ENCODE assay signal across 9 mouse cellular contexts in the genomic region with DNA sequence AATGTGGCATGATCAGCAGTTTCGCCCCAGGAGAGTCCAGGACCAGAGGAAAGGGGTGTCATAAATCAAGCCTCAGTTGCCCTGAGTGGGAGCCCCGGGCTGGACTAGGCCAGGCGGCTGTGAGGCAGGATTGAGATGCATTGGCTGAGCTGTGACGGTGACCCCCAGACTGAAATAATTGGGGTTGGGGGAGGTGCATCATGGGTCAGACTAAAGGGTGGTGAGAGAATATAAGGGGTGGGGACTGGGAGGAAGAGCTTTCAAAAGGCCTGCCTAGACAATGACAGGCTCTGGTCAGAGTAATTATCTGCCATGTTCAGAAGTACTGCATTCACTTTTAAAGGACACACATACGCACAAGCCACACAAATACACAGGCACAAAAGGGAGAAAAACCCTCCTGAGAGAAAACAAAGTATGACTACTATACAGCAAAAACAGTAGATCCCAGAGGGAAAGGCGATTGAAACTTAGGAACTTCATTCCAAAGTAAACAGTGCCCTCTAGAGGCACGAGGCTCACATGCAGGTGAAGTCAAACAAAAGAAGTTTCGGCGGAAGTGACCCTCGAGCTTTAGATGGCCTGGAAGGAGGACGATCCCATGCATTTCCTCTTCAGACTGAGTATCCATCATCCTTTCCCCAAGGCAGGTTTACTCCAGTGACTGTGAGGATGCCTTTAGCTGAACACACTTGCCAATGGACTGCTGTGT.
A peak's percentile ranks its signal among the peaks of the same experiment; 100 is the strongest.
DNase-seq lines count a peak whose midpoint lies in the region; ATAC-seq and TF ChIP-seq lines count a peak whose summit lies in the region.
"Had no signal": no experiment of that assay in that cellular context is flagged by ENCODE, and none has a peak within 500 bp of the region (broad histone marks: within the 10 kb centered on the region; RNA-seq: fewer than 3 reads in every experiment).

No protein-coding gene starts in this region.

- peak overlapping the region; percentile 33 for H3K4me2 ChIP-seq in embryonic facial prominence, embryonic 15.5 days (replicated peaks)

- H3K4me1 ChIP-seq in bone marrow, adult 2 months (ENCODE audit: control insufficient read depth, insufficient read depth, low read length): no peaks in the 10 kb centered on the region; the same call in 1 of the 2 replicates
- peaks cover 7% of the 10 kb centered on the region; the same call in 1 of the 2 replicates for H3K4me1 ChIP-seq in embryonic facial prominence, embryonic 15.5 days

- no peak overlapping the region for H3K4me3 ChIP-seq in bone marrow, adult 2 months (replicated peaks; ENCODE audit: control insufficient read depth, low read depth, low read length)
- no peak overlapping the region for H3K4me3 ChIP-seq in embryonic facial prominence, embryonic 15.5 days (replicated peaks)

- WGBS in bone marrow, adult 2 months: 30% methylated on average over 11 of the region's 11 CpGs
- 21% methylated on average over 11 of the region's 11 CpGs for WGBS in embryonic facial prominence, embryonic 15.5 days

- intact Hi-C loops in heart, postnatal 14 days (cut with DNase I): loop anchor here (2.0 to 10.0 kb wide), 2 partner anchors 234 to 1244 kb away; no protein-coding TSS in a partner anchor

- no peaks in the 10 kb centered on the region for H3K36me3 ChIP-seq in embryonic facial prominence, embryonic 15.5 days

- no peaks in the 10 kb centered on the region for H3K9me3 ChIP-seq in embryonic facial prominence, embryonic 15.5 days (replicated peaks)

- H3K27ac ChIP-seq in bone marrow, adult 2 months (ENCODE audit: control insufficient read depth, insufficient read depth, low read depth, low read length, poor library complexity): no peak overlapping the region
- H3K27ac ChIP-seq in embryonic facial prominence, embryonic 15.5 days (replicated peaks): no peak overlapping the region
- H3K27ac ChIP-seq: macrophage had no signal

- peak; percentile 42; the same call in 1 of the 2 replicates for TF ChIP-seq CTCF in bone marrow, adult 2 months (IDR thresholded peaks at IDR 0.05; ENCODE audit: control insufficient read depth, insufficient read depth, low read length)

- ATAC-seq in embryonic facial prominence, embryonic 15.5 days (ENCODE audit: insufficient number of reproducible peaks, low FRiP score, low TSS enrichment, low read depth): peak; percentile 51; the same call in 1 of the 2 replicates
- ATAC-seq in activated CD4-positive, CD25-positive, alpha-beta regulatory T cell, adult 4 months: no peak

- DNase-seq in MEL-GATA-1-ER (ENCODE audit: extremely low read depth, low read depth): peak; percentile 14
- peak; percentile 49 to 75 for DNase-seq in heart, postnatal 14 days
- DNase-seq in kidney, postnatal 4 days: peak; percentile 80 to 84
- peak; percentile 79 for DNase-seq in lung, postnatal 10 days
- DNase-seq in retina, postnatal 7 days (ENCODE audit: low read depth, low spot score): peak; percentile 49

- no peak for TF ChIP-seq POLR2A in bone marrow, adult 2 months (IDR thresholded peaks at IDR 0.05; ENCODE audit: borderline replicate concordance, control insufficient read depth, low read depth, low read length)

- no peaks in the 10 kb centered on the region for H3K27me3 ChIP-seq in embryonic facial prominence, embryonic 15.5 days

- H3K9ac ChIP-seq in embryonic facial prominence, embryonic 15.5 days: no peak overlapping the region

Comparison
In these comparisons a context has a peak if more than half of its experiments do, and no peak if none do; other contexts are left out.
1. DNase-seq: peak in every context shown above with its lines; median percentile 82 in kidney, postnatal 4 days; 79 in lung, postnatal 10 days; 62 in heart, postnatal 14 days; 49 in retina, postnatal 7 days; 14 in MEL-GATA-1-ER.